Mouse (Mus musculus) testis, postnatal 14 days (tissue): ENCODE measurements at regions not wholly inside any gene's neighbourhood (a gene's known extent, or its start where the extent isn't known, plus 50 kb on each side); places are given as distances from the start of the nearest gene placed in this dataset.

Experiments used
- DNase-seq: peaks from one replicate; pipeline ENCODE4 v3.0.0; 2021; ENCODE audit warnings: low spot score

DNA sequence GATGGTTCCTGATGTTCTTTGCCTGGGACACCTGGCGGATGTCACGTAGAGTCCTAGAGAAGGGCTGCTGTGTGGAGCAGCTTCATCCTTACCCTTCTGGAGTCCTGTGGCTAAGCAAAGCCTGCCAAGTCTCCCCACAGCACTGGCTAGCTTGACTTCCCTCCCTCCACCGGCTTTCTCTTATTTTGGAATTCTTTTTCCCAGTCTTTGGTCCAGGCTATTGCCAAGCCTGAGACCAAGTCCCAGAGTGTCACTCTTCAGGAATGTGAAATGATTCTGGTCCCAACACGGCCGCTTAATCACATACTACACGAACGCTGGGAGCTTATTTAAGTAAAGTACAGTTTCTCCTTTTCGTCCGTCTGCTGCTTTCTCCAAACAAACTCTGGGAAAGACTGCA is 146.4 kb downstream of the Fndc1 start:
- DNase-seq = no peak

DNA sequence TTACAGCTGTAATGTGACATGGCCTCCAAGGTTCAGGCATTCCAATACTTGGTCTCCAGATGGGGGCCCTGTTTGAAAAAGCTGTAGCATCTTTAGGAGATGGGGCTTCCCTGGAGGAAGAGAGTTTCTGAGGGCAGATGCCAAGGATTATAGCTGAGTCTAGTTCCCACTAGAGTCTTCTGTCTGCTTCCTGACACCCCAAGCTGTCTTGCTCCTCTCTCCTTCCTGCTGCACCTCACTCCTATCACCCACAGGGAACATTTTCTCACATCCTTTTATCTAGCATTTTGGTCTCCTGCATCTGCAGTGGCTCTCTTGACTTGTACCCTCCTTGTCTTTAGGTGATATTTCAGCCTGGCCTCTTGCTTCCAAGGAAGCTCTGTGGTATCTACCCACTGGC is 147.3 kb downstream of the Fndc1 start:
- no peak for DNase-seq

DNA sequence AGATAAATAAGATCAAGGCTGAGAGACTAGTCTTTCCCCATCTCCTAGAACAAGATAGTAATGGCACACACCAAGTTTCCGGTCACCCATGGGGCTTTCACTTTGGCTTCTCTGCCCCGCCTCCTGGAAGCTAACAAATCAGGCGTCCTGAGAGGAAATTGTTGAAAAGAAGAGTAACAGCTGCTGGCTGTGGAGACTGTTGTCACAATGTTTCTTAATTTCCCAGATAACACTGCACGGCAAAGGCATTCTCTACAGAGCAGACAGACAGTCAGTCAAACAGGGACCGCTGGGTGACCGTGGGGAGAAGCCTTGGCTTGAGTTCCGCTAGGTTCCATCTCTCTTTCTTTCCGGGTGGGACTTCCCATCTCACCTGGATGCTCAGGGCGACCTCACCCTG is 148.2 kb downstream of the Fndc1 start:
- peak; percentile 14 for DNase-seq

DNA sequence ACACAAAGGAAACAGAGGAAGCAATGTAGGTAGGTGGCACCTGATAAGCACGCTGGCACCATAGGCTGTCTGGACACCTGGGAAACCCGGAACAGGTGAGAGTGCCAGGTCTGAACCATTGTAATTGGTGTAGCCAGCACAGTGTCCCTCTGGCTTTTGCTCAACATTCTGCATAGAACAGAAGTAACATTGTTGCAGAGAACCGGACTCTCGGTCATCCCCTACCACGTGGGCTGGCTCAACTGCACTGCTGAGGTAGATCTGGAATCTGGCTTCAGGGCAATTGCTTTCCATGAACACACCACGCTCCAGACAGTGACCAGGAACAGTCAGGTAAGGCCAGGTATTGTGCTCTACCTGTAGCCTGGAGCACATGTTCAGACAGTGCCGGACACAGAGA is 149.3 kb downstream of the Fndc1 start:
- peak; percentile 42 for DNase-seq

DNA sequence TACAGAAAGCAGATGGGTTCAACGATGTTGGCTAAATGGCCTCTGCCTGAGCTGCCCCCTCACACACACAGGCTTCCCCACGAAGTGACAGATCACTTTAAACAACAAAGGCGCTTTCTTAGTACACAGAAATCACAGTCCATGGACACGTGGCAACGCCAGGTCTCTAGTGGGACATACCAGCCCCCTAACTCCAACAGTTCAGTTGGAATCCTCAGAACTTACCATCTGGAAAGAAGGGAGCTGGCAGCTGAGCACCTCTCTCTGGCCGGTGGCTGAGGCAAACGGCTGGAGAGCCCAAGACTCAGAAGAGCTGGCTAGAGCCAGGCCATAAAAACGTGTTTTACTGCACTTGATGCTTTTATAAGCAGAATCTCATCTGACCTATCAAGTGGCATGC is 149.8 kb downstream of the Fndc1 start:
- DNase-seq = no peak

DNA sequence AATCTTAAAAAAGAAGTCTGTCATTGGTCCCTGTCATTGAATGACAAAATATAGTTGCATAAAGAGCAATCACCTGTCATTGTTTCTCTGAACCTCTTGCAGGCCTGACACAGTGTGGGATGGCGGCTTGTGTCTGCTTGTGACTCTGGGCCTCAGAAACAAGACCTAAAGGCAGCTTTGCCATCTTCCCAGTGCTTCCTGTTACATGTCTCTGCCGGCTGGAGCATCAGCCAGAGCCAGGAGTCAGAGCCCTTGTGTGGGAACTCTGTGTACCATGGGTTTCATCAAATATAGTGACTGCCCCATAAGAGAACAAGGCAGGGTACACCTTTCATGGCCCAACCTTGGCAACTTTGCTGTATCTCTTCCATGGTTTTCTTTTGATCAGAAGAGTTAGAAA is 150.3 kb downstream of the Fndc1 start:
- DNase-seq = no peak

DNA sequence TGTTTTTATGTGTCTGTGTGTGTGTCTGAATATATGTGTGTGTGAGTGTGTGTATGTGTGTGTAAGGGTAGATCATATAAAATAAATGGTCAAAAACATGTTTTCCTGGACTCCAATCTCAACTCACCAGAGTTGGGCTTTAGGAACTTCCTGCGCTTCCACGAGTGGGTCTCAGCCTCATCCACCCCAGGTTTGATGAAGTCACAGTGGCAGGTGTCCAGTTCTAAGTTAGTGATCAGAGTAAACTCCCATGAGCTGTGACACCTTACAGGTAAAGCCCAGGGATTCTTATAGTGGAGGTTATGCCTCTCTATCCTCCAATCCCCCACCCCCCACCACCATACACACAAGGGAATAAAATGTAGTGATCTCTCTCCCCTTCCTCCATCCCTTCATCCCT is 152.6 kb downstream of the Fndc1 start:
- DNase-seq = no peak

DNA sequence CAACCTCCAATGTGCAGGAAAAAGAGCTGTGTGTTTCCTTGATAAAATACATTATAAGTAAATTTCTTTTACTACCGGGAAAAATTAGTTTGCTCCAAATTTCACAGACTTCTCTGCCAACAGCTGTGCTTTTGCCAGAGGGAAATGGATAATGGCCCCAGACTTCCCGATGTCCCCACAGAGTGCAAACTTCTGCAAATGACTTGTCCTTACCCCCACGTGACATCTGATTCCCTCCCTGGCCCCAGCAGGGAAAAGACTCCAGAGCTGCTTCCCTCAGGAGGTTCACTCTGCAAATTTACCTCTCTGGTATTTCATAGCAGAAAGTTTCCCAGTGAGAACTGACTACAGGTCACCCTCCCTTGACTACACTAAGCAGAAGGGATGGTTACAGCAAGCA is 159.3 kb downstream of the Fndc1 start:
- DNase-seq = no peak

DNA sequence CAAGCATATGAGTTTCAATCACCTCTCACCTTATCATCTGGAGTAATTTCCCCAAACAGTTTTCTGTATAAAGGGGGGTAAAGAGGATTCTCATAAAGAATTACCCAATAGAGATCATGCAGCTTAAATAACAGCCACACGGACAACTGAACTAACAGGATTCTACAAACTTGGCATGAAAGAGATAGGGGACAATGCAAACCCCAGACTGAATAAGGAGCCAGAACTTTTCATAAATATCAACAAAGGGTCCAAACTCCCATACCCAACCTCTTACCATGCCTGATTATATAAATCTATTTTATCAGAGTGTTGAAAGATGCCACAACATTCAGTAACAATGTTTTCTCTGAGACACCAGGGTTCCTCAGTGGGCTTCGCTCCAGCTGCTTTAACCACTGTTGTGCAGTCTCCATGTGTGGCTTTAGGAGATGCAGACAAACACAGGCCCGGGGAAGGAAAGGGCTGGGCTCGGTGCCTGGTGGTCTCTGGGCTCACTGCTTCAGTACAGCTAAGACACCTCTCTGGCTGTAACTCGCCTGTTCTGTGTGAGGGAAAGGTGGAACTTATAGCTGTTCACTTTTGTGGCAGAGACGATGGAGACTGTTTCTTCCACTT is 160.2 kb downstream of the Fndc1 start:
- no peak for DNase-seq

DNA sequence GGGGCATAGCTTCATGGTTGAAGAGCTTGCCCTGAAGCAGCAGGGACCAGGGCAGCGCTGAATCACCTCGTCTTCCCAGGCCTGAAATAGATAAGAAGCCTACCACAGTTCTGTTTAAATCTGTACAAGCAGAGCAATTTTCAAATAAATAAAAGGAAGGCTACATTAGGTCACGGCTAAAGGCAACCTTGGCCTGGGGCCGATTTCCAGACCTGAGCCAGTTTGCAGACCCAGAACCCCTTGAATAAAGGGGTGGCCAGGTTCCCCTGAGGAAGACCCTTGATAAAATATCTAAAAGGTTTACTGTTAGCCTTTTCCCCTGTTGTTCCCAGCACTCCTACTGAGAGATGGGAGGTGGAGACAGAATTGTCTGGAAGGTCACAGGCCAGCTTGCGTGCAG is 160.9 kb downstream of the Fndc1 start:
- no peak for DNase-seq

DNA sequence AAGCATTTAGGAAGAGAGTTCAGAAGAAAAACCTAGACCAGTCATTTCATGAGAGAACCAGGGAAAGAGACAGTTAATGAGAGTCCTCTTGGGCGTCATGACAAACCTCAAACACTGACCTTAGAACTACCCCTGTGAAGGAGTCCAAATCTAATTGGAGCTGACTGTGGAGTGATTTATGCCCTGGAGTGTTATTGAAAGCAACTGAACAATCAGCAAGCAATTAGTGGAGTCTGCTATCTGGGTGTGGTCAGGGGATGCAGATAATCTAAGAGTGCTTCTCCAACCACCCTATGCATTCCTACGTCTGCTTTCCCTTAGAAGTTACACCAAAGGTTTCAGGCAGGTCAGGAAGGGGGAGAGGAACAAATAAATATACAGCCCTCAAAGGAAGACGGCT is 161.4 kb downstream of the Fndc1 start:
- DNase-seq = no peak

DNA sequence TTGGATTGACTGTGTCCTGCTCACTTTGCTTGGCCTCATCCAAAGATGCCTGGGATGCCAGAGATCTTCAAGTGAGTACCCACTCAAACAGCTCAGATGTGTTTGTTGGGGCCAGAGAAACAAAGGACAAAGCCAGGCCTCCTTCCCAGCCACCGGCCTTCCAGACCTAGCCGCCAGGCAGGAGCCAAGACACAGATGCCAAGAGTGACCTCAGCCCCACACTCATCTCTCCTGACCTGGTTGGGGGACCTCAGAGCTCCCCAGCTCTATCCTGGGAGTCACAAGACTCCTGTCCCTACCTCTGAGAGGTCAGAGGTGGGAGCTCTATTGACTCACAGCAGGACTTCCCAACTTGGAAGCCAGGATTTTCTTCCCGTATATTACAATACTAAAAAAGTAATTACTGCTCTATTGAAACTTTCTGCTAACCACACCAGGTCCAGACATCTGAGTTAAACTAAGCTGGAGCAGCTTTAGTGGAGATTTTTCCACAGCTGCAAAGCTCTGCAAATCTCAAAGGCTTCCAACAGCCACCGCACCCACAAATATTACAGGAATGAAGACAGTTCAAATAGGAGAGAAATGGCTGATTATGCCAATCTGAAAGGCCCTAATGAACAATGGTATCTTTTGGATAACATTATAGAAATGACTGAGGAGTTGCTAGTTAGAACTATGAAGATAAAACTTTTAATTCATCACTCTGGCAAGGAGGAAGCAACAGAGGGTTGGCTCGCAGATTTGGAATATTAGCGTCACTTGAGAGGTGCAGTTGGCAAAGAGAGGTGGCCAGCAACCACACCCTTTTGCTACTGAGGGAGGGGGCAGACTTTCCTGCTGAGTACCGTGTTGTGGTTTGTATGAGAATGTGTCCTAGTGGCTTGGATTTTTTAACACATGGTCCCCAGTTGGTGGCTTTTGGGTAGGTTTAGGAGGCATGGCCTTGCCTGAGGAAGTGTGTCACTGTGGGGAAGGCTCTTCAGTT is 162.9 kb downstream of the Fndc1 start:
- no peak for DNase-seq

DNA sequence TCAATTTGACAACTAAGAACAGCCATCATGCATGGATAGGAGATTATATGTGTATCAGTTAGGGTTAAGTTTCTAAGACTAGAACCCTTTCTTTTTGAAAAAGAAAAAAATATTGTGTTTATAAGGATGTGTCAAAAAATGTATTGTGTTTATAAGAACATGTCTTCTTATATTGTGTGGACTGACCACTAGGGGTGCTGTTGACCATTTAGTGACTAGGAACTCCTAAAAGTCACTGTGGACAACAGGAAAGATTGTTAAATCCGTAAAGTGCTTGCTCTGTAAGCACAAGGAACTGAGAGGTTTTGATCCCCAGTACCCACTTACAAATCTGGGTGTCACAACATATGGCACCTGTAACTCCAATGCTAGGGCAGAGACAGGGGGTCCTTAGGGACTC is 170.6 kb downstream of the Fndc1 start:
- DNase-seq = no peak

DNA sequence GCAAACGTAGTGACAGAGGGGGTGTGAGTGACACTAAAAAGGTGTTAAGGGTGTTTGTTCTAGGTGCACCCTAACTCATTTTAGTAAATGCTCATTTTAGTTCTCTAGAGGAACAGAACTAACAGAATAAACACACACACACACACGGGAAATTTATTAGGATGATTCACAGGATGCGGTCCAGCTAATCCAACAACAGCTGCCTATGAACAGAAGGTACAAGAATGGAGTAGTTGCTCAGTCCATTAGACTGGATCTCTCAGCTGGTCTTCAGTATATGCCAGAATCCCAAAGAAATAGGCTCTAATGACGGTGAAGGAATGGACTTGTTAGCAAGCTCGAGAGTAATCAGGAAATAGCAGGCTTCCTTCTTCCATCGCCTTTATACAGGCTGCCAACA is 171.1 kb downstream of the Fndc1 start:
- no peak for DNase-seq

DNA sequence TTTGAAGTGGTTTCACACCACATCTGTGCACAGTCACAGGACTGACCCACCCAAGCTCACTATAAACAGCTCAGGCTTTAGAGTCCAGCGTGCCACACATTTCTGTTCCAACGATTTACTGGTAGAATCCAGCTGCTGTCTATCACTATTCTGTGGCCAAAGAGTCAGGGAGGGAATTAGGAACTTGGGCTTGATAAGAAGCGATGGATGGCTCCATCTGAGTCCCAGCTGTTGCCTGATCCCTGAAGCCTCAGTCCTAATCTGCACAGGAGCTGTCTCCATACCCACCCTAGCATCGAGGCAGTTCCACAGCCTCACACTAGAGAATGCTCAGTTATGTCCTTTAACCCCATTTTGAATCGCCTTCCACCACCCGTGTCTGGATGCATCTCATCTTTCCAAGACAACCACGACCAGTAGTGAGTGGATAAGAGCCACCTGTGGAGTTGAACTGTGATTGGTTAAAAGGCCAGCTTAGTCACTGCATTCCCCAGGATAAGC is 173.0 kb downstream of the Fndc1 start:
- DNase-seq = no peak

DNA sequence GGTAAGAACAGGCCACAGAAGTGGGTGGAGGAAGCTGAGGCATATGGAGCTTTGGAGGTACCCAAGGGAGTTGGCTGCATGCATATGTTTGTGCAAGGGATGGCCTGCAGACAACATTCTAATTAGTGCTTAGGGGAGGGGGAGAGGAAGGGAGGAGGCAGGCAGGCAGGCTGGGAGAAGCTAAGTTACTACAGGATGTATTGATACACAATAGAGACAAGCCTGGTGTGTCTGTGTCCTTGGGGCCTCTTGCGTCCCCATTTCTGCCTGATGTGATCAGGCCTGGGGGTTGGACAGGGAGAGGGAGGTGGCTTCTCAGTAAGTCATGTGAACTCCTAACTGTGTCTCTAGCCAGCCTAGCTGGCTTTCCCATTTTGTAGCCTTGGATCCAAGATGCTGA is 175.1 kb downstream of the Fndc1 start:
- DNase-seq = no peak

DNA sequence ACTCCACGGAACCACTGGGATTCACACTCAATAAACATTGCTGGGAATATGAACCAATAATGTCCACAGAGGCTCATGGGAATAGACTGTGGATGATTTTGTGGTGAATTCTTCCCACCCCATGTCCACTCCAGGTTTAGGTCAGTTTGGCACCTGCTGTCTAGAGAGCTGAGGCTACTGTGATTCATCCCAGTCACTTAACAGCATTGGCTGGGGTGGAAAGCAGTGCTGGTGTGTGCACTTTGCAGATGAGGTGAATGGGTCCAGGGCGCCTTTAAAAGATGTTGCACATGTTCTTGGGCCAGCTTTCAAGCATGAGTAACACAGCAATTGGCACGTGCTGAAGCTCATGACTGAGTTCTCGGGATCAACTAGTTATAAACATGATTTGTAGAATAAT is 176.7 kb downstream of the Fndc1 start:
- DNase-seq = no peak

DNA sequence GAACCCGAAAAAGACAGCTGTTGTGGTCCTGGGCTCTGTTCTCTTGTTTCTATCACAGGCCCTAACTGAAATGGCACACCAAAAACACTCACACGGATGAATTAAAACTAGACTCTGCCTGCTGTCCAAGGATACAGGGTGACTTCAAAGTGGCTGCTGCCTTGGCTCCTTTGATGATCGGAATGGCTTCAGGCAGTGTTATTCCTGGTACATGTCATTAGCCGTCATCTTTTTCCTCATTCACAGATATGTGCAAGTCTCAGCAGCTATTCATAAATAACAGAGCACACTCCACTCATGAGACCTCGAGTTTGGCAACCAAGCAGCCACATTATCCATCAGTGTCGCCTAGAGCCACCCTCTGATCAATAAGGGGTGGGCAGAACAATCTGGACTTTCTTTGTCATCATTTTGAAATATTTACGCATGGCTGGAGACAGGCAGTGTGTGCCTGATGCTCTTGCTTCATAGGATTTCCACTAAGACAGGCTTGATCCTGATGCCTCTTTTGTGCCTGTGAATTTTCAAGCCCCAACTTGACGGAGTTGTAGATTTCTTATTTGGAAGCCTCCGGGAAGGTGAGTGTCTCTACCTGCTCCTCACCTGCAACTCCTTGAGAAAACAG is 182.1 kb downstream of the Fndc1 start:
- DNase-seq = no peak

DNA sequence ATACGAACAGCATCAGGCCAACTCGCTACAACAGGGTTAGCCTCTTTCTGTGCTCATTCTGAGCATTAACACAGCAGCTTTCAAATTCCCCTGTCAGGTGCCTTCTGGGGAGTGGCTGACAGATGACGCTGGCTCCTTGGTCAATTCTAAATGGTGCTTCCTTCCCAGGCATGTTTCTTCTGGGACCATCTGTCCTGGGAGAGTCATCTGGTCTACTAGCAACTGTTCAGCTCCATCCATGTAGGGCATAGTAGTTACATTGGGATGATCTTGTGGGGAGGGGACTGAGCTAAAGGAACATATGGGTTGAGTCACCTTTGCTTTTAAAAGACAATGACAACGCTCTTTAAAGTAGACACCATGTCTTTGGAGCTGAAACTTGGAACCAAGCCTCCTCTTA is 183.5 kb downstream of the Fndc1 start:
- DNase-seq = no peak

DNA sequence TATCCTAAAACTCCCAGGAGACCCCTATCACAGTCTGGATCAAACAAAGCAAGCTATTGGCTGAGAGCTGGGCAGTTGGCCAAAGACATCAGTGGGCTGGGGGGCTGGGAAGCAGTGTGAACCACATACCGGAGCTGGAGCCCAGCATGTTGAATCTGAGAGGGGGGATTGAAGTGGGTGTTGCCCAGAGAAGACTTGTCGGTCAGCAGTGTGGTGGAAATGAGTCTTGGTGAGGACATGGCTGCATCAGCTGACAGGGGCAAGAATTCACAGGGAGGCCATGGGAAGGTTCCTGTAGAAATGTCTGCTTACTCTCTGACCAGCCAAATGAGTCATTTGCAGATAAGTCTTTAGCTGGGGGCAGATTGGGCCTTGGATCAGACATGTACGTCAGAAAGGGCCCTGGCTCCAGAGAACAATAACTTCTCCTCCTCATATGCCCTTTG is 184.6 kb downstream of the Fndc1 start:
- DNase-seq = peak; percentile 6

DNA sequence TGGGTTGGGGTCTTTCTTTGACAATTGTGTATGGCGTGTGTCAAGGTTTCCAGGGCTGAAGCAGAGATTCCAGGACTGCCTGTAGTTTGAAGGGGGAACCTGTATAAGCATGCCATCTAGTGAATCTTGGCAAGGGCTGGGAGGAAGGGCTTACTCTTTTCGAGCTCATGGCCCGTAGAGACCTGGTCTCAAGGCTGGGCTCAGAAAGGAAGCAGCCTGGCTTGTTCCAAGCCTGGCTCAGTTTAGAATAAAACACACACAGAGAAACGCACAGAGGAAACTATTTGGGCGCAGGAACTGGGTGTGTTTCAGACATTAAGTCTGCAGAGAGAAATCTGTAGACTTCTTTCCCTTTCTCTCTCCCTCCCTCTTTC is 192.8 kb downstream of the Fndc1 start:
- no peak for DNase-seq

DNA sequence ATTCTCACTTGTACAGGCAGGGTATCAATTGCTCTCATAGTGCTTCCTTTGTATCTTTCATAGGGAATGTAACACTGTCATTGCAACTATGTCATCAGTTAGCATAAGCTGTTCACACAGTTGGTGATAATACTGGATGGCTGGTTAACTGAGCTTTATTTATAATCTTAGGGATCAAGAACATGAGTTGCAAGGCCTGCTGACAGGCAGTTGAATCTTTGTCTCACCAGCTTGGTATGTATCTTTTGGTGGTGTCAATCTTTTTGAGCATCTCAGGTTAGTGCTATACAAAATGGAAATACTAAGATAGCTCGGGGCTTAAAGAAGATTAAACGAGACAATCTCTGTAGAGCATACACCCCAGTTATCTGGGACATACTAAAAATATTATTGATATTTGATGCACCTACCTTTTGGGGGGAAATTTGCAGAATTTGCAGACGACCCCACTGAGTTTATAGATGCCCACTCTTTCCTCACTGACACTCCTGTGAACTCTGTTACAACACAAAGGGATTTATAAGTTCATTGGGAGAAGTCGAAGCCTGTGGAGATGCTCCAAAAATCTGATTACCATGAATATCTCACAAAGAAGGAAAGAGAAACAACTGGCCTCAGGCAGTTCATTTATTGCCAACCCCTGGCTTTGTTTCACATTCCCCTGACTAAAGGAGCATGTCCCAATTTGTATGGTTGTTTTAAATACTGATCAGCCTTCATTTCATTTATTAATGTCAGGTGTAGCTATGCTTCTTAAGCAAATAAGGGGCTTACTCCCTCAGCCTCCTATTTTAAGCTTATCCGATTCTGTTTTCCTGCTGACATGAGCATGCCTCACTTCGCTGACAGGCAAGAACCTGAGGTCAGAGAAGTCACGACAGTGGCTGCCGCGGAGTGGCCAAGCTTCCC is 193.5 kb downstream of the Fndc1 start:
- DNase-seq = no peak
